Mouse (Mus musculus) CH12.LX (cell line): ENCODE data around the gene Lhpp.

ENCODE experiments used
- MAFK ChIP-seq: IDR thresholded peaks from 2 replicates; pipeline ENCODE4 v1.6.1; 2011; ENCODE audit warnings: low read length, improper control_type of control experiment; ENCODE audit not compliant: insufficient replicate concordance
- PAX5 ChIP-seq: IDR thresholded peaks from 2 replicates; pipeline ENCODE4 v1.6.1; 2012; ENCODE audit warnings: low read length, inconsistent platforms, mixed read lengths
- SMC3 ChIP-seq: IDR thresholded peaks from 2 replicates; pipeline ENCODE4 v1.6.1; 2011; ENCODE audit warnings: low read depth, low read length, improper control_type of control experiment
- TCF12 ChIP-seq: IDR thresholded peaks from 2 replicates; pipeline ENCODE4 v1.6.1; 2014; ENCODE audit warnings: low read depth, mild to moderate bottlenecking, inconsistent platforms, low read length, improper control_type of control experiment

GRCm38 (mm10) chr7:132576891-132577290, 33.5 kb upstream of the Lhpp start:
- TF ChIP-seq SMC3: no peak
- TF ChIP-seq PAX5: no peak
- TF ChIP-seq MAFK: no peak
- no peak for TF ChIP-seq TCF12
